Mouse (Mus musculus) limb, embryonic 12.5 days (tissue): ENCODE measurements around the gene Vipas39. TPM values are rescaled to one million over a fixed set of nuclear protein-coding genes. Genes with fewer than 3 reads are reported as not detected.
"Not testable (repeated sequence)": the region's sequence is repeated elsewhere in the genome, so short reads cannot be mapped to it uniquely, and the experiment has no call there.

Experiments
- ATAC-seq: fragments of 200-750 bp; cut with Nextera tagmentation; 2 replicates; pipeline ENCODE4 v1.8.0; 2017; ENCODE audit warnings: low read depth, moderate TSS enrichment; ENCODE audit not compliant: insufficient number of reproducible peaks, insufficient read depth, low FRiP score, low TSS enrichment
- H3K27ac ChIP-seq: fragments of 300-500 bp; sonication (generic); 2 replicates; pipeline ENCODE4 v1.5.1; 2016; ENCODE audit warnings: mild to moderate bottlenecking, moderate library complexity
- H3K27me3 ChIP-seq: fragments of 300-500 bp; sonication (generic); 2 replicates; pipeline ENCODE4 v1.6.1; 2016; ENCODE audit warnings: mild to moderate bottlenecking, moderate library complexity
- H3K36me3 ChIP-seq: fragments of 300-500 bp; sonication (generic); 2 replicates; pipeline ENCODE4 v1.6.1; 2016; ENCODE audit warnings: mild to moderate bottlenecking, moderate library complexity
- H3K4me1 ChIP-seq: fragments of 300-500 bp; sonication (generic); replicated peaks from 2 replicates; pipeline ENCODE4 v1.6.1; 2016
- H3K4me2 ChIP-seq: fragments of 300-500 bp; sonication (generic); 2 replicates; pipeline ENCODE4 v1.6.1; 2016; ENCODE audit warnings: mild to moderate bottlenecking, moderate library complexity
- H3K4me3 ChIP-seq: fragments of 300-500 bp; sonication (generic); replicated peaks from 2 replicates; pipeline ENCODE4 v1.5.1; 2016; ENCODE audit warnings: mild to moderate bottlenecking
- H3K9ac ChIP-seq: fragments of 300-500 bp; sonication (generic); replicated peaks from 2 replicates; pipeline ENCODE4 v1.6.1; 2016; ENCODE audit warnings: mild to moderate bottlenecking, moderate library complexity
- H3K9me3 ChIP-seq: fragments of 300-500 bp; sonication (generic); 2 replicates; pipeline ENCODE4 v1.6.1; 2016; ENCODE audit warnings: mild to moderate bottlenecking, moderate library complexity
- WGBS: fragments of 180-500 bp; shearing (Covaris S2); methylation state at CpG from one replicate; pipeline ENCODE4 v1.1.7; 2016; 5-methylcytosine and 5-hydroxymethylcytosine counted together
- polyA plus RNA-seq: library from polyadenylated mRNA; unstranded; fragments of >200 nt; fragmentation: Nextera tagmentation; extraction: Ambion mirVana; gene quantifications from 2 replicates; pipeline ENCODE4 v1.2.1, GENCODE M21; 2016

The Vipas39 gene
- 53.9 and 55.1 TPM in 2 replicates for polyA plus RNA-seq

- Histone ChIP-seq H3K4me2 (peak within 1 kb of the TSS; percentile 81), H3K9ac (peak within 1 kb of the TSS; percentile 73), H3K4me1 (peaks cover 13% of the 10 kb centered on the region), H3K9me3 (no peaks in the 10 kb centered on the region), H3K4me3 (peak within 1 kb of the TSS; percentile 77), H3K27me3 (no peaks in the 10 kb centered on the region), H3K27ac (peak within 1 kb of the TSS; percentile 94), H3K36me3 (peaks cover 56% of the 10 kb centered on the region)
- peak; percentile 97 for ATAC-seq
- WGBS: under 1% methylated on average over 31 of the region's 31 CpGs
Observed at GRCm38 (mm10) chr12:87266108-87266826, at the start of gene Vipas39, which contains the start of gene Ahsa1. TSS of gene Vipas39 (minus strand) at chr12:87266256. TSS of gene Ahsa1 (plus strand) at chr12:87266479.

GRCm38 (mm10) chr12:87313098-87313497, 47.0 kb upstream of the Vipas39 start:
- Histone ChIP-seq H3K4me2 (no peak overlapping the region), H3K9me3 (no peaks in the 10 kb centered on the region), H3K4me1 (no peaks in the 10 kb centered on the region), H3K27me3 (no peaks in the 10 kb centered on the region), H3K9ac (no peak overlapping the region), H3K4me3 (no peak overlapping the region), H3K36me3 (peaks cover 53% of the 10 kb centered on the region), H3K27ac (no peak overlapping the region)
- no peak for ATAC-seq
- 86% methylated on average over 2 of the region's 2 CpGs for WGBS

- WGBS: 64% methylated on average over 4 of the region's 4 CpGs
- not testable (repeated sequence) for ATAC-seq, H3K27ac ChIP-seq, H3K4me2 ChIP-seq, H3K4me3 ChIP-seq, H3K27me3 ChIP-seq, H3K9me3 ChIP-seq, H3K9ac ChIP-seq, H3K4me1 ChIP-seq
- H3K36me3 ChIP-seq: peaks cover 26% of the 10 kb centered on the region
Observed at GRCm38 (mm10) chr12:87306584-87306844, 40.5 kb upstream of the Vipas39 start.

- H3K27me3 ChIP-seq: peaks cover 9% of the 10 kb centered on the region; the same call in 1 of the 2 replicates
- H3K9ac ChIP-seq: no peak overlapping the region
- no peak overlapping the region for H3K4me2 ChIP-seq
- H3K4me1 ChIP-seq: no peaks in the 10 kb centered on the region
- ATAC-seq: no peak
- no peak overlapping the region for H3K4me3 ChIP-seq
- 39% methylated on average over 13 of the region's 13 CpGs for WGBS
- H3K36me3 ChIP-seq: peaks cover 26% of the 10 kb centered on the region
- no peak overlapping the region for H3K27ac ChIP-seq
- H3K9me3 ChIP-seq: no peaks in the 10 kb centered on the region
Observed at GRCm38 (mm10) chr12:87305767-87306583, 39.9 kb upstream of the Vipas39 start.

- H3K27me3 ChIP-seq: peaks cover 38% of the 10 kb centered on the region
- H3K4me1 ChIP-seq: peaks cover 5% of the 10 kb centered on the region
- no peaks in the 10 kb centered on the region for H3K36me3 ChIP-seq
- WGBS: 51% methylated on average over 4 of the region's 4 CpGs
- H3K4me3 ChIP-seq: no peak overlapping the region
- no peak overlapping the region for H3K9ac ChIP-seq
- no peaks in the 10 kb centered on the region for H3K9me3 ChIP-seq
- no peak overlapping the region for H3K27ac ChIP-seq
- no peak overlapping the region for H3K4me2 ChIP-seq
- ATAC-seq: no peak
Observed at GRCm38 (mm10) chr12:87301189-87301588, 35.1 kb upstream of the Vipas39 start.

DNA sequence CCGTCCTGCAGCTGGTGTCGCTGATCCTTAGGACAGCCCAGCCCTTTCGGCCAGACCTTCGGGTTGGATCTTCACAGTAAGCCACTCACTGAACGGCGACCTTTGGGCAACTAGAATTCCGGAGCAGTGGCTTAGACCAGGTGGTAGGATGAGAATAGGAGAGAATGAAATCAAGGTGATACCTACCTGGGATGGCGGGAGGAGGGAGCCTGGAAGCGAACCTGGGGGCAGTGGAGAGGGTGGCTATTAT, 34.3 kb upstream of the Vipas39 start:
- WGBS: under 1% methylated on average over 9 of the region's 9 CpGs
- H3K9me3 ChIP-seq: no peaks in the 10 kb centered on the region
- peaks cover 5% of the 10 kb centered on the region for H3K4me1 ChIP-seq
- H3K9ac ChIP-seq: peak overlapping the region; percentile 77
- peak overlapping the region; percentile 93 for H3K4me2 ChIP-seq
- H3K27ac ChIP-seq: no peak overlapping the region
- H3K4me3 ChIP-seq: peak overlapping the region; percentile 71
- H3K27me3 ChIP-seq: peaks cover 38% of the 10 kb centered on the region
- no peaks in the 10 kb centered on the region for H3K36me3 ChIP-seq
- no peak for ATAC-seq

GRCm38 (mm10) chr12:87299657-87300440, 33.8 kb upstream of the Vipas39 start, which contains the start of gene Ism2:
TSS of gene Ism2 (minus strand) at chr12:87299705.
- Histone ChIP-seq H3K36me3 (no peaks in the 10 kb centered on the region), H3K9ac (peak within 1 kb of the TSS; percentile 77), H3K4me3 (peak within 1 kb of the TSS; percentile 71), H3K9me3 (no peaks in the 10 kb centered on the region), H3K27me3 (peaks cover 38% of the 10 kb centered on the region), H3K27ac (no peak within 1 kb of the TSS), H3K4me2 (peak within 1 kb of the TSS; percentile 93), H3K4me1 (peaks cover 5% of the 10 kb centered on the region)
- WGBS: under 1% methylated on average over 86 of the region's 86 CpGs
- ATAC-seq: peak; percentile 66; the same call in 1 of the 2 replicates

- Histone ChIP-seq H3K27me3 (peaks cover 38% of the 10 kb centered on the region), H3K27ac (no peak overlapping the region), H3K9me3 (no peaks in the 10 kb centered on the region), H3K4me2 (peak overlapping the region; percentile 93), H3K9ac (peak overlapping the region; percentile 77), H3K36me3 (no peaks in the 10 kb centered on the region), H3K4me3 (peak overlapping the region; percentile 71), H3K4me1 (peaks cover 5% of the 10 kb centered on the region)
- 9% methylated on average over 29 of the region's 29 CpGs for WGBS
- ATAC-seq: no peak
Observed at GRCm38 (mm10) chr12:87299037-87299656, 33.1 kb upstream of the Vipas39 start.

DNA sequence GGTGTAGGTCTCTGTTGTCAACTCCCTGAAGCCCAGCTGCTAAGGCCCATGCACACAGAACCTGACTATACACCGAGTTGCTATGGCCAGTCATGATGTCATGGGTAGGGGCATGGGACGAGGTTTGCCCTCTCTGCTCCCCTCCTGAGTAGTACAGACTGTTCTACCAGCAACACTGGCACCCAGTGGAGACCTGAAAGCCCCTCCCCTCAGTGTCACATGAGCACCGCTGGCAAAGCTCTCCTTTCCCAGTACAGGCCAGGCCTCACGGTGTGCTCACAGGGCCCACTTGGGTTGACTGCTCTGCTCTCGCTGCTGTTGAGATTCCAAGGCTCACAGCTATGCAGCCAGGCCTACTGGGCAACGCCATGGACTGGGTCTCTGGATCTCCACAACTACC, 27.9 kb upstream of the Vipas39 start:
- Histone ChIP-seq H3K27me3 (peaks cover 9% of the 10 kb centered on the region), H3K9ac (no peak overlapping the region), H3K9me3 (no peaks in the 10 kb centered on the region), H3K4me1 (no peaks in the 10 kb centered on the region; the same call in 1 of the 2 replicates), H3K27ac (no peak overlapping the region), H3K4me3 (no peak overlapping the region), H3K36me3 (no peaks in the 10 kb centered on the region), H3K4me2 (no peak overlapping the region)
- ATAC-seq: 0 out of 2 replicates have a peak, but pooled peaks have one; percentile 43
- WGBS: 73% methylated on average over 6 of the region's 6 CpGs

- 89% methylated on average over 5 of the region's 5 CpGs for WGBS
- H3K4me2 ChIP-seq: no peak overlapping the region
- no peak overlapping the region for H3K9ac ChIP-seq
Observed at GRCm38 (mm10) chr12:87289100-87289499, 23.0 kb upstream of the Vipas39 start.

More at GRCm38 (mm10) chr12:87289100-87289499, 23.0 kb upstream of the Vipas39 start:
- H3K4me1 ChIP-seq: no peaks in the 10 kb centered on the region
- H3K36me3 ChIP-seq: no peaks in the 10 kb centered on the region
- H3K4me3 ChIP-seq: no peak overlapping the region
- no peak overlapping the region for H3K27ac ChIP-seq
- H3K27me3 ChIP-seq: no peaks in the 10 kb centered on the region
- no peak for ATAC-seq
- H3K9me3 ChIP-seq: peaks cover 5% of the 10 kb centered on the region; the same call in 1 of the 2 replicates
